Mouse (Mus musculus) kidney, adult 2 months (tissue): ENCODE measurements around the gene Defb48. TPM values are rescaled to one million over a fixed set of nuclear protein-coding genes. Genes with fewer than 3 reads are reported as not detected.
A peak's percentile ranks its signal among the peaks of the same experiment; 100 is the strongest.

Experiments used
- DNase-seq: peaks from one replicate; pipeline ENCODE4 v3.0.0; 2021
- H3K27ac ChIP-seq: fragments of 200-500 bp; 2 replicates; pipeline ENCODE4 v1.5.1; 2012; ENCODE audit warnings: low read depth, low read length, control low read depth, inconsistent platforms; ENCODE audit not compliant: insufficient read depth
- H3K27me3 ChIP-seq: fragments of 200-500 bp; replicated peaks from 2 replicates; pipeline ENCODE4 v1.6.1; 2012; ENCODE audit warnings: mild to moderate bottlenecking, moderate library complexity, low read length, inconsistent platforms; ENCODE audit not compliant: control insufficient read depth, insufficient read depth
- H3K36me3 ChIP-seq: fragments of 200-500 bp; 2 replicates; pipeline ENCODE4 v1.6.1; 2012; ENCODE audit warnings: mild to moderate bottlenecking, moderate library complexity, low read length, inconsistent platforms; ENCODE audit not compliant: control insufficient read depth, insufficient read depth
- H3K4me1 ChIP-seq: fragments of 200-500 bp; 2 replicates; pipeline ENCODE4 v1.6.1; 2011; ENCODE audit warnings: low read length; ENCODE audit not compliant: control insufficient read depth, insufficient read depth
- H3K4me3 ChIP-seq: fragments of 200-500 bp; 2 replicates; pipeline ENCODE4 v1.5.1; 2011; ENCODE audit warnings: mild to moderate bottlenecking, low read depth, low read length, control low read depth; ENCODE audit not compliant: insufficient read depth
- CTCF ChIP-seq: fragments of 200-500 bp; conservative IDR thresholded peaks from 2 replicates; pipeline ENCODE4 v1.5.1; 2011; ENCODE audit warnings: low read depth, mild to moderate bottlenecking, control low read depth, low read length, moderate library complexity, mixed read lengths; ENCODE audit not compliant: insufficient read depth, insufficient read length
- POLR2A ChIP-seq: fragments of 200-500 bp; IDR thresholded peaks from one replicate; pipeline ENCODE4 v1.6.1; 2011; ENCODE audit warnings: low read depth, low read length, control low read depth
- WGBS: fragments of 180-500 bp; shearing (Covaris S2); methylation state at CpG from one replicate; pipeline ENCODE4 v1.1.7; 2018; 5-methylcytosine and 5-hydroxymethylcytosine counted together
- polyA plus RNA-seq: library from polyadenylated mRNA; depleted of rRNA; stranded (reverse); fragments of >200 nt; gene quantifications from 2 replicates; pipeline ENCODE4 v1.2.3, GENCODE M21; 2012

Gene Defb48
- polyA plus RNA-seq, 1 experiment: not detected

GRCm38 (mm10) chr14:62991849-62992510 lies 7.7 kb upstream of the Defb48 start:
- TF ChIP-seq CTCF: no peak
- TF ChIP-seq POLR2A: no peak
- Histone ChIP-seq H3K36me3 (no peaks in the 10 kb centered on the region), H3K4me1 (no peaks in the 10 kb centered on the region), H3K27ac (no peak overlapping the region), H3K4me3 (no peak overlapping the region), H3K27me3 (no peaks in the 10 kb centered on the region)
- WGBS: 80% methylated on average over 7 of the region's 7 CpGs
- DNase-seq: no peak

GRCm38 (mm10) chr14:62991271-62991670 lies 7.0 kb upstream of the Defb48 start:
- no peaks in the 10 kb centered on the region for H3K4me1 ChIP-seq
- no peaks in the 10 kb centered on the region for H3K27me3 ChIP-seq
- H3K36me3 ChIP-seq: no peaks in the 10 kb centered on the region
- TF ChIP-seq POLR2A (no peak), CTCF (no peak)
- 70% methylated on average over 3 of the region's 3 CpGs for WGBS
- DNase-seq: no peak
- no peak overlapping the region for H3K4me3 ChIP-seq
- H3K27ac ChIP-seq: no peak overlapping the region

- DNase-seq: no peak
- H3K36me3 ChIP-seq: no peaks in the 10 kb centered on the region
- no peak overlapping the region for H3K27ac ChIP-seq
- TF ChIP-seq CTCF (no peak), POLR2A (no peak)
- H3K27me3 ChIP-seq: no peaks in the 10 kb centered on the region
- no peak overlapping the region for H3K4me3 ChIP-seq
- no peaks in the 10 kb centered on the region for H3K4me1 ChIP-seq
- WGBS: 92% methylated on average over 1 of the region's 1 CpGs
Observed at GRCm38 (mm10) chr14:62979815-62980214, 4.5 kb downstream of the Defb48 start.

GRCm38 (mm10) chr14:62975046-62975445 lies 9.3 kb downstream of the Defb48 start:
- Histone ChIP-seq H3K4me3 (no peak overlapping the region), H3K4me1 (no peaks in the 10 kb centered on the region), H3K27me3 (no peaks in the 10 kb centered on the region), H3K36me3 (no peaks in the 10 kb centered on the region), H3K27ac (no peak overlapping the region)
- DNase-seq: peak; percentile 60
- TF ChIP-seq CTCF (peak; percentile 71), POLR2A (no peak)
- WGBS: 23% methylated on average over 5 of the region's 5 CpGs

- Histone ChIP-seq H3K4me3 (0 out of 2 replicates have a peak overlapping the region, but pooled peaks have one; percentile 5), H3K4me1 (no peaks in the 10 kb centered on the region), H3K27ac (no peak overlapping the region), H3K27me3 (no peaks in the 10 kb centered on the region), H3K36me3 (no peaks in the 10 kb centered on the region)
- 16% methylated on average over 15 of the region's 15 CpGs for WGBS
- no peak for TF ChIP-seq POLR2A
- TF ChIP-seq CTCF: no peak
- DNase-seq: peak; percentile 16
Observed at GRCm38 (mm10) chr14:62965811-62966520, 18.3 kb downstream of the Defb48 start.

- no peak overlapping the region for H3K4me3 ChIP-seq
- H3K27me3 ChIP-seq: no peaks in the 10 kb centered on the region
- no peak overlapping the region for H3K27ac ChIP-seq
- 86% methylated on average over 5 of the region's 5 CpGs for WGBS
- TF ChIP-seq POLR2A (no peak), CTCF (peak; percentile 49)
- H3K36me3 ChIP-seq: no peaks in the 10 kb centered on the region
- no peak for DNase-seq
- H3K4me1 ChIP-seq: no peaks in the 10 kb centered on the region
Observed at GRCm38 (mm10) chr14:62965342-62965741, 19.0 kb downstream of the Defb48 start.

GRCm38 (mm10) chr14:62963632-62964031 lies 20.7 kb downstream of the Defb48 start:
- Histone ChIP-seq H3K4me1 (no peaks in the 10 kb centered on the region), H3K27ac (no peak overlapping the region), H3K36me3 (no peaks in the 10 kb centered on the region), H3K27me3 (no peaks in the 10 kb centered on the region), H3K4me3 (no peak overlapping the region)
- no peak for DNase-seq
- 67% methylated on average over 4 of the region's 4 CpGs for WGBS
- no peak for TF ChIP-seq CTCF
- TF ChIP-seq POLR2A: no peak
